Mouse (Mus musculus) liver, adult (tissue): Measurements from ENCODE around the gene Slc28a3.
A peak's percentile ranks its signal among the peaks of the same experiment; 100 is the strongest.

Experiments used
- GATA4 ChIP-seq: IDR thresholded peaks from 2 replicates; pipeline ENCODE4 v1.6.1; 2014; ENCODE audit warnings: mild to moderate bottlenecking, low read length; ENCODE audit not compliant: insufficient replicate concordance

Slc28a3 gene

GRCm38 (mm10) chr13:58610716-58611115, at the start of gene Slc28a3:
Gene Slc28a3 (minus strand): TSS chr13:58610877.
- TF ChIP-seq GATA4, result no peak

- no peak for TF ChIP-seq GATA4
Observed at GRCm38 (mm10) chr13:58657987-58658386, 47.3 kb upstream of the Slc28a3 start.

GRCm38 (mm10) chr13:58656885-58657284, 46.2 kb upstream of the Slc28a3 start:
- TF ChIP-seq GATA4, result no peak

- TF ChIP-seq GATA4, result no peak
Observed at GRCm38 (mm10) chr13:58655552-58655951, 44.9 kb upstream of the Slc28a3 start.

- no peak for TF ChIP-seq GATA4
Observed at GRCm38 (mm10) chr13:58640330-58640729, 29.7 kb upstream of the Slc28a3 start.

- no peak for TF ChIP-seq GATA4
Observed at GRCm38 (mm10) chr13:58638950-58639349, 28.3 kb upstream of the Slc28a3 start.

- TF ChIP-seq GATA4, result no peak
Observed at GRCm38 (mm10) chr13:58637360-58638002, 26.8 kb upstream of the Slc28a3 start.

GRCm38 (mm10) chr13:58633887-58634286, 23.2 kb upstream of the Slc28a3 start:
- no peak for TF ChIP-seq GATA4

GRCm38 (mm10) chr13:58630756-58631155, 20.1 kb upstream of the Slc28a3 start:
- TF ChIP-seq GATA4, result no peak

GRCm38 (mm10) chr13:58629365-58630050, 18.8 kb upstream of the Slc28a3 start:
- no peak for TF ChIP-seq GATA4

- TF ChIP-seq GATA4, result no peak
Observed at GRCm38 (mm10) chr13:58622647-58623046, 12.0 kb upstream of the Slc28a3 start.

- TF ChIP-seq GATA4, result no peak
Observed at GRCm38 (mm10) chr13:58619301-58619700, 8.6 kb upstream of the Slc28a3 start.

- TF ChIP-seq GATA4, result no peak
Observed at GRCm38 (mm10) chr13:58610059-58610458, 618 bp downstream of the Slc28a3 start.

- TF ChIP-seq GATA4, result peak; percentile 5; the same call in 1 of the 2 replicates
Observed at GRCm38 (mm10) chr13:58601201-58601855, 9.3 kb downstream of the Slc28a3 start.

GRCm38 (mm10) chr13:58598578-58598977, 12.1 kb downstream of the Slc28a3 start:
- TF ChIP-seq GATA4, result no peak

GRCm38 (mm10) chr13:58593129-58593528, 17.5 kb downstream of the Slc28a3 start:
- TF ChIP-seq GATA4, result no peak

GRCm38 (mm10) chr13:58591912-58592311, 18.8 kb downstream of the Slc28a3 start:
- no peak for TF ChIP-seq GATA4

GRCm38 (mm10) chr13:58590630-58591029, 20.0 kb downstream of the Slc28a3 start:
- TF ChIP-seq GATA4, result no peak
